Mouse (Mus musculus) B cell, adult 2 months (primary cell): ENCODE data around the gene Cpeb2.
A peak's percentile ranks its signal among the peaks of the same experiment; 100 is the strongest.

ENCODE experiments used
- DNase-seq, 2 experiments: peaks; one replicate each; pipeline ENCODE4 v3.0.0; 2022

Gene Cpeb2

DNA sequence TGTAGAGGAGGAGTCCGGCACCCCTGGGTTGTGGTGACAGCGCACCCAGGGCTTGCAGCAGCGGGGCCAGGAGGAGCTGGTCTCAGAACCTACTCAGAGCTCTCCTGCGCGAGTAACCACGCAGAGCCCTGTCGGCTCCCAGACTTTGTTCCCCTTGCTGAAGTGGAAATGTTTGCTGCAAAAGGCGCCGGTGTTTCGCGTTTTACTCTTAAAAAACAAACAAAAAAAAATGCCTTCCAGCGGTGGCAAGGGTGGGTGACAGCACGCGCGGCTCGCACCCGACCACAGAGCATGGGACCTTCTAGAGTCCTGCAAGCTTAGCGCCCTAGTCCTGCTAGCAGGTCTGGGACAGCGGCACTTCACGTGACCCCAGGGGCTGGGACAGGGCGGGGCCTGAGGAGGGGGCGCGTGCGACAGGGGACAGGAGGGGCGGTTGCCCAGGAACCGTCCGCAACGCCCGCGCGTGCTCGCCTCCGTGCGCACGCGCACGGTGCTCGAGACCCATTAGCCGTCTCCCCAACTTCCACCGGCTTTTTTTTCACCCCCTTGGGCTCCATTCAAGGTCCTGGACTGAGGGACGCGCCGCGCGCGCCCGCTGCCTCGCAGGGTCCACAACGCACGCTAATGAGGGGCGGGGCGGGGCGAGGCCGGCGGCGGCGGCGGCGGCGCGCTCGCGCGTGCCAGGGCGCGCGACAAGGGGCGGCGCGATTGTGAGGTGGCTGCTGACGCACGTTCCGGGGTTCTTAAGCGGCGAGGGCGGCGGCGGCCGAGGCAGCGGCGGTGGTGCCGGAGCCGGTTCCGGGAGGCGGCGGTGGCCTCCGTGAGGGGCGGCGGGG, at the start of gene Cpeb2:
Gene Cpeb2, plus strand, starts transcription at position 691 of the 836 bp plus-strand sequence.
- peak; percentile 89 to 90 for DNase-seq

DNA sequence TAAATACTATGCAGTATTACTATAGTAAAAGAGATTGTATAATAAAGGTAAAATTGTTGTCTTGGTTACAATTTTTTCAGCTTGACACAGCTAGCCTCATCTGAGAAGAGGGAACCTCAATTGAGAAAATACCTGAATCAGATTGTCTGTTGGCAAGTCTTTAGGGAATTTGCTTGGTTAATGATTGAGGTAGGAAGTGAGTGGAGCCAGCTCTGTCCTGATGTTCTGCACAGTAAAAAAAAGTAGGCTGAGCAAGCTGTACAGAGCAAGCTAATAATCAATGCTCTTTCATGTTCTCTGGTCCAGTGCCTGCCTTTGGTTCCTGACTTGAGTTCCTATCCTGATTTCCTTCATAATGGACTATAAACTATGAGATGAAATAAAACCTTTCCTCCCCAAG, 49.4 kb upstream of the Cpeb2 start:
- no peak for DNase-seq

DNA sequence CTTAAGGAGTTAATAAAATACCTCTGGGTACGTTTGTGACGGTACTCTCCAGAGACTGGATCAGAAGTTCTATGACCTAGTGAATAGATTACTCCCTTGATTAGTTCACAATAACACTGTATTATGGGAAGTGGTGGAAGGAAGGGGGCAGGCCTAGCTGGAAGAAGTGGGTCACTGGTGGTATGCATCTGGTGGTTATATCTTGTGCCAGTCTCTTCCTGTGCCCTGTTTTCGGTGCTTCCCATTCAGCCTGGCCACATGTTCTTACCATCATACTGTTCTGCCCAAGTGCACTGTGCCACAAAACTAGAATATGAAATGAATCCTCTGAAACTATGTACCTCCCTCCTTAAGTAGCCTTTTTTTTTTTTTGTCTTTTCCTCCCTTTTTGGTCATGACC, 48.1 kb upstream of the Cpeb2 start:
- no peak for DNase-seq

DNA sequence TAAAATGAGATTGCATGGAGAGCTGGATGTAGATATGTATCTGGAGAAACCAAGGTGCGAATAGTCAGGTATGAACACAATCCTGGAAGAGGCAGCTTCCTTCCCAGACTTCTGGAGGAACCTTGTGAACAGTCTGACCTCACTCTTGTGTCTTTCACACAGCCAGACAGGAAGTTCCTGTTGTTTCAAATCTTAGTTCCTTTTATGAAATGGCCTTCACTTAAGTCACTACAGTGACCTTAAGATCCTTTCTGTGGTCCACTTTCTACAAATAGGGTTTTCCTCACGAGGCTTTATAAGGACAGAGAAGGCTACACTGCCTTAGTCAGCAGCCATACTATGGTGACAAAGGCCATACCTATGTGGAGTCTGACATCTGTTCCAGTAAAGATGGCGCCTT, 47.5 kb upstream of the Cpeb2 start:
- DNase-seq, result no peak

DNA sequence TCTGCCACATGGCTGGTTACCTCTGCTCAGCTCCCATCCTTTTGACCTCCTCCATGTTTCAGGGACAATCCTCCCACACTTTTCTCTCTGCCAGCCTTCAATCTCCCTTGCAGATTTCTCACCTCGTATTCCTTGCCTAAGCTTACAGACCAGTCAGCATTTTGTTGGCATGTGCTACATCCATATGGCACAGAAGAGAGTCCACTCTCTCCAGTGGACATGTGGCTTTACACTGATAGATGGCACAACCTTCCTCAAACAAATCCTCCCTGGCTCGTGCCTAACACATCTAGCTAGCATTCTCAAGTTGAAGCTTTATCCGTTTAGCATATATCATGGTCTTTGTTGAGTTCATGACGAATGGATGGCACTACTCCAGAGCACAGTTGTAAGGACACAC, 32.3 kb upstream of the Cpeb2 start:
- DNase-seq, result no peak

DNA sequence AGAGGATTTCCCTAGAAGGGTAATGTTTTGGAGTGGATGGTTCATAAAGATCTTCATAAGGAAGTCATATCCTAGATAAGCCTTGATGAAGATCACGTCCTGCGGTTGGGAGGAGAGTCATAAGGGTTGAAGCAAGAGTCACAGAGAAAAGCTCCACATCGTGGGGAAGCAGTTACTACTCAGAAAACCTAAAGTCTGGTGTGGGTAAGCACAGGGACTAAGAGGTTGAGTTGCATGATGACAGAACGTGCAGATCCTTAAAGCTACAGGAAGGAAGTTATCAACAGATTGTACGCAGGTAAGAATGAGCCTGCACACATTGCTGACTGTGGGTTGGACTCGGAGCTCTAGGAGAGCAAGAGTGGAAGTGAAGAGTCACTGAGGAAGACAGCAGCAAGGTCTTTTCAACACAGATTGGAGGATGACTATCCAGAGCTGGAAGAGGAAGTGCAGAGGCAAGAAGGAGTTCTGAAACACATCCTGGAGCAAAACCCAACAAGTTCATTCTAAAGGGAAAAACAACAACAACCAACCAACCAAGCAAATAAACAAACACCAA, 26.4 kb upstream of the Cpeb2 start:
- no peak for DNase-seq

DNA sequence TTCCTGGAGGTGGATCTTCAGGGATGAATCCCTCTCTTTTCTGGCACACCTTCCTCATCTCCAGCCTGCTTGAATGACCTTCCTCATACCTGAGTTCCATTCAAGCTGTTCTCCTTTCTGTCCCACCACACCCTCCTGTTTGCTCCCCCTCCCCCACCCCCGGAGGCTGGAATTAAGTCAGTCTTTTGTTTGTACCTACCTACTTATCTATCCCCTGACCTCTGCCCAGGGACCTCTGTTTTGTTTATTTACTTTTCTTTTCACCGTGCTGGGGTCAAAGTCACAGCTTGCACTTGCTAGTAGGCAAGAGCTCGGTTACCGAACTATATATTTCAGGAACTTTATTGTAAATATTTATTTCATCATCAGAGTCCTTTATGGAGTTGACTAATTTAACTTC, 15.5 kb upstream of the Cpeb2 start:
- DNase-seq, result no peak

DNA sequence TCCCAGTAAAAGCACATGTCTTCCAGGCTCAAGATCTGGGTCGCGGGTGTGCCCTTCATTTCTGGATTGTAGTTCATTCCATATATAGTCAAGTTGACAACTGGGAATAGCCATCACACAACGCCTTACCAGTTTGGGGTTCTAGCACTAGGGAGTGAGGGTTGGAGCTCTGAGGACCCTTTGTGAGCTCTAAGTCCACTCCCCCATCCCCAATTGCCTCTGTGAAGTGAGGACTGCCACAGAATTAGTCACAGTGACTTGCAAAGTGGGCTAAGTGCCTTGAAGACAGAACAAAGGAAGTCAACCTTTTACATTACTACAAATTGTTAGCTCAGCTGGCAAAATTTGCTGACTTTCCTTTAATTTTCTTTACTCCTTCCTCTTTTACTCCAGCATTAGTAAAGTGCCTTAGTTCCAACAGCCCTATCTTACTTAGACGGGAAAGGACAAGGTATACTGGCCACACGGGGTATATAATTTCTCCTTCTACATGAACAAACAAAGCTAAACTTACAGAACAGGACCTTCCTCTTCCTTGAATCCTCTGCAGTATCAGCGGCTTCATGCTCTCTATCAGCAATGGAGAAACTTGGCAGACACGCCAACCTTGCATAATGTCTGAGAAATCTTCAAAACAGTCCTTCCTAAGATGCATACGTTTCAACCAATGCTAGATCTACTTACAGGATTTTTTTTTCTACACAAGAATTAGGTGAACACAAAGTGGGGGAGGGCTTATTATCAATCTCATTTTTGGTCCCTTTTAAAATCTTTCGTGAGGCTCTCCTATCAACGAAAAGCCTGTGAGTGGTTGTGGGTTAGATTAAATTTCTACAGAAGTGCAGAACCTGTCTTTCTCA, 14.8 kb upstream of the Cpeb2 start:
- DNase-seq, result no peak

DNA sequence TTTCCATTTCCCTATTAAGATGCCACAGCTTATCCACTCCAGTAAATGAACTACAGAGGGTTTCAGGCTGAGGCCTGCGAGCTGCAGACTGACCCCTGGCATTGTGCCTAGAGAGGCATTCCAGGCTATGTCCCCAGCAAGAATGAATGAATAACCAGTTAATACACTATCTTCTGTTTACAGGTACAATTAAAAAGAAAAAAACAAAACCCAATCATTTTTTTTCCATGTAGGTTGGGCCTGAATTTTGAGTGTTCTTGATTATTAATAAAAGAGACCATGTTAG, 14.2 kb upstream of the Cpeb2 start:
- no peak for DNase-seq

DNA sequence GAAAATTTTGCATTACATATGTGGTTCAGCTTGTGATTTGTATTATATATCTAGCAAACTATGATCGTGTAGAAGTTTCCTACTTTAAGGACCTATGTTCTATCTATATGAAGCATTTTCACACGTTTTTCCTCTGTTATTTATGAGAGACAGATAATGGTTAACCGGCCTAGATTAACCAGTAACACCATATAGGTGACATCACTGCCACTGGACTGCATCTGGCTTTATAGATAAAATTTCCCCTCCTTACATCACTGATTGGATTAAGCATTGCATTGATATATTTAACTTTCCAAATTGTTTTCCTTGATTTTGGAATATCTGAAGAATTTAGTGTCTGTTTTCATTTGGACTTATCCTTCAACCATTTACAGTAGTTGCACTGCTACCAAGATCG, 9.6 kb upstream of the Cpeb2 start:
- DNase-seq, result no peak

DNA sequence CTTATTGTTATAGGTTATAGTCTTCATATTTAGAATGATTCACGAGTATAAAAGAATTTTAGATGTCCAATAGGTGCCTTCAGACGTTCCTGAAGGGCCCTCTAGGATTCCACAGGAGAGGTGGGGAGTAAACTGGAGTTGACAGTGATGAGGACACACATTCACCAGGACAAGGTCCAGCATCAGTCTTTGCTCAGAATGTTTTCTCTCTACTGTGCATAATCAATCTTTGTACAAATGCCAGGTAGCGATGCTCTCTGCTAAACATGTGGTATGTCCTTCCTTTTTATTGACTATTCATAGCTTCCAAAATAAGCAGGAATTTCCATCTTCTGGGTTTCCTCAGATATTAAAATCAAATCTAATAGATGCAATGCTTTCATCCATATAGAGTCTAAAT, 8.7 kb upstream of the Cpeb2 start:
- no peak for DNase-seq

DNA sequence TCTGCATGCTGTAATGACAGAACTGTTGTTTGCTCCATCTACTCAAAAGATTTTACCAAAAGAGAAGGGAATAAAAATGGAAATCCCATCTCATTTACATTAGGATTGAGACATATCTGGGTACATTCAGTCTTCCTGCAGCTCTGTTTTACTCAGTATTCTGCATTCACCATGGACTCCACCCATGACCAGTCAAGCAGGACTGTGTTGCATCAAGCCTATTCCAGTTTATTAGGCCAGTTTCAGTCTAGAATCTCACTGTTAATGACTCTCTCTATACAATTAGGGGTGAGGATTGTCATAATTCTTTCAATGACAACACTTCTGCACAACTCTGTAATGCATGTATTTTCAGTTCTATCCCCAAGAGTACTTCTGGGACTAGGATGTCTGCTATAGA, 6.8 kb upstream of the Cpeb2 start:
- no peak for DNase-seq

DNA sequence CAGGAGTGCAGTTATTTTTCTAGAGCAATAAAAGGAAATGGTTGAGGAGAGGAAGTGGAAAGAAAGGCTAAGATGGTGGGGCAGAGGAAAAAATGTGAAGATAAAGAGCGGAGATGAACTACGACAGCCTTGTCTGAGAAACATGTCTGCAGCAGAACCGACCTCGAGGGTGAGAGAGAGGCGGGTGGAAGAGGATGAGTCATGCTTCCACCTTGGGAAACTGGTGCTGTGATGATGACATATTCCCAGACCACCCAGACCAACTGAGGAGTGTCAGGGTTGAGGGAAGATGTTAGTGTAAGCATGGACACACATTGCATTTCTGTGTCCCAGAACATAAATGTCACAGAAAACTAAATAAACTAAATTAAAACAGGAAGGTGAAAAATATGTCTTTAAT, 5.4 kb upstream of the Cpeb2 start:
- DNase-seq, result no peak

DNA sequence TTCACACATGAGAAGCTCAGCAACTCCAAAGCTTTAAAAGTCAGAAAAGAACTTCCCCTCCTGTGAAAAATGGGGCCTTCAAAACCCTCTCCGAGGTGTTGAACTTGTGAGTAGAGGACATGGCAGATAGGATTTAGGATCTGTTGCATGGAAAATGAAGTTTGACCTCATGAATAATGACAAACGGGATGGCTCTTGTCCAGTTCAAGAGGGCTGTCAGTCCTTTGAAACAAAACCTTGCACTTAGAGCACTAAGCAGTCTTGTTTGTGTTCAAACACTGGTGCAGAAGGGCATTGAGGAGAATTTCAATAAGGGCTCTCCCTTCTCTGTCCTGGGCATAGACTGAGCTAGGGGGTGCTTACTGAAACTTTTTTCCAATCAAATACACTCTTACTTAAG, 1.9 kb upstream of the Cpeb2 start:
- DNase-seq, result no peak

DNA sequence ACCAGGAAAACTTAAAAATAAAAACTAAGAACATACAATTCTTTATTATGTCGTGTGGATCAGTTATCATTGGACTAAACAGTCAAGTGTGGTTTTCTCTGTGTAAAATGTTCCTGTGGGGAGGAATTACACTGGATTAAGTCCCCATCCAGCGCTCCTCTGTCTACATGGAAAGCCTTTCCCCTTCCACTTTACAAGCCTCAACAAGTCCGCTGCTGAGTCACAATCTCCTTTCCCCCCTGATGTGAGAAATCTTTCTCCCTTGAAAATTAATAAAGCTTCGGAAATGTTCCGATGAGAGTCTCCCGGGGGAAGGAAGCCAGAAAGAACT, 856 bp upstream of the Cpeb2 start:
- no peak for DNase-seq

DNA sequence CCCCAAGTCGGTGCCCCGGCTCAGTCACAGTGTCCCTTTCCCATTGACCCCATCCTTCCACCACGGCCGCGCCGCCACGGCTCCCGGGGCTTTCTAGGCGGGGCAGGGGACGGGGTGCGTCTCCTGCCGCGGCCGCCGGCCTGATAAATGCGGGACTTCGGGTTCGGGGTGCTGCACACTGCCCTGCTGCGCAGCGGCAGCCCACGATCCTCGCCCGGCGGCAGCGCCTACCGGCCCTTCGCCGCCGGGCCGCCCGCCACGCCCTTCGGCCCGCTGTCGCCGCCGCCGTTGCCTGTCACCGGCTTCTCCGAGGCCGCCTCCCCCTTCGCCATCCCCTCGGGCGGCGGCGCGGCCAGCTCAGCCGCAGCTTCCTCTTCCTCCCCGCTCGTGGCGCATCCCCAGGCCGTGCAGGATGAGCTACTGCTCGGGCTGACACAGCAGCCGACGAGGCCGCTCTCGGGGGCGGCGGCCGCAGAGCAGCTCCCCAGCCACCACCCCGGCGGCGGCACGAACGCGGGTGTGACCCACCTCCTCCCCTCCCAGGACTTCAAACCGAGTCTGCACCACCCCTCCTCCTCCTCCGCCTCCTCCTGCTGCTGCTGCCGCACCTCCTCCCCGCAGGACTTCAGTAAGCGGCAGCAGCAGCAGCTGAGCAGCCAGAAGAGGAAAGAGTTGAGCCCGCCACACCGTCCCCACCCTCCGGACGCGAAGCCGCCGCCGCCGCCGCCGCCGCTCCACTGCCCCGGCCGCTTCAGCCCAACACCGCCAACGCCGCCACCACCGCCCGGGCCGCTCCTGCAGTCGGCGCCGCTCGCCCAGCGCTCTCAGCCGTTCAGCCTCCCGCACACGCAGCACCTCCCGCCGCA, 579 bp downstream of the Cpeb2 start:
- peak; percentile 85 to 87 for DNase-seq

DNA sequence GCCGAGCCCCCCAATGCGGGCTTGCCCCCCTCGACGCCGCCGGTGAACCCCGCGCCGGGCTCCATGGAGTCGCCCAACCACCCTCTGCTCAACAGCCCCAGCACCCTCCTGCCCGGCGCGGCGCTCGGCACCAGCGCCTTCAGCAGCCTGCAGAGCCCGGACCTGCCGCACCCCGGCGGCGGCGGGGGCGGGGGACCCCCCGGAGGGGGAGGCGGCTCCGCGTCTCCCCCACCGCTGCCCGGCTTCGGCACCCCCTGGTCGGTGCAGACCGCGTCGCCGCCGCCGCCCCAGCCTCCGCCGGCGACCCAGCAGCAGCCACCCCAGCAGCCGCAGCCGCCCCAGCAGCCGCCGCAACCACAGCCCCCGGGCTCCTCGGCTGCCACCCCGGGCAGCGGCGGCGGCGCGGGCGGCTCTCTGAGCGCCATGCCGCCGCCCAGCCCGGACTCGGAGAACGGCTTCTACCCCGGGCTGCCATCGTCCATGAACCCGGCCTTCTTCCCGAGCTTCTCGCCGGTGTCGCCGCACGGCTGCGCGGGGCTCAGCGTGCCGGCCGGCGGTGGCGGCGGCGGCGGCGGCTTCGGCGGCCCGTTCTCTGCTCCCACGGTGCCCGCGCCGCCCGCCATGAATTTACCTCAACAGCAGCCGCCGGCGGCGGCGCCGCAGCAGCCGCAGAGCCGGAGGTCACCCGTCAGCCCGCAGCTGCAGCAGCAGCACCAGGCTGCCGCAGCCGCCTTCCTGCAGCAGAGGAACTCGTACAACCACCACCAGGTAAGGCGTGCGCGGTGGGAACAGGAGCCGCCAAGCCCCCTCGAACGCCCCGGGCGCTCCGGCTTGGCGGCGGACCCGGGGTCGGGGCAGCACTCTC, 1.6 kb downstream of the Cpeb2 start:
- peak; percentile 53 to 65 for DNase-seq

DNA sequence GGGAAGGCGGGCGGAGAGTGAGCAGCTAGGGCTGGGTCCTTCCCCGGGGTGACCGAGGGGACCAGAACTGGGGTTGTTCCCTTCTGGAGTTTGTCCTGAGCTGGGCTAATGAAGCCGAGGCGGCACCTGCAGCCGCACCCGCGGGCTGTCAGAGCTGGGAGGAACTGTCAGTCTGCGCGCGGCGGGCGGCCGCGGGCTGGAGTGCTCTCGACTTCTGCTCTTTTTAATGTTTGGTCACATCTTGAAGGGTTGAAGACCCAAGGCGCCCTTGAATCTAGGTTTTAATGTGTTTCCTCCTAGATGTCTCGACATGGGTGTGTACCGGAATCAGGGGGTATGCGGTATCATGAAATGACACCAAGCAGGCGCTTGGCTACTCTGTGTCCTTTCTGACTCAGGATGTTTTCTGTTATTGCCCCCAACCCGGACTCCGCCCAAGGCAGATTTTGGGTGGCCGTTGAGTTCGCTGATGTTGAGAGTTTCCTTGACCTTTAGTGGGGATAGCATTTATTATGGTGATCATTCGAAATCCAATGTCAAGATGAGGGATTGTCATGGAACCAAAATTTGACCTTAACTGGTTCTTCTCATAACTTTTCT, 2.3 kb downstream of the Cpeb2 start:
- peak; percentile 59 to 65 for DNase-seq

DNA sequence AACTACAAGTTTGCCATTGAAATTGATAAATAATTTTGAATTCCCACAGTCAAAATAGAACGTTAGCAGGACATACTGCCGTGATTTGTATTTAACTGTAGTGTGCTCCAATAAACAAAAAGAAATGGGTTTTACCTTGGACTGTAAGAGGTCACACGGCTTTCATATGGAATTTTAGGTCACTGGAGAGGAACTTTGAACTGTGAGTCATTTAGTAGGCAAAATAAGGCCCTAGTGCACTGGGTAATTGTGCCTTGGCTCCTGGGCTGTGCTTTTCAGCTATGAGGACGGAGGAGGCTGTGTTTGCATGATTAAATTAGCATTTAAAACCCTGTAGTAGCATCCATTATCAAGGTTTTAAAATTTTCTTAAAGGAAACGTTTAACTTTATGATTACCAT, 3.0 kb downstream of the Cpeb2 start:
- DNase-seq, result no peak

DNA sequence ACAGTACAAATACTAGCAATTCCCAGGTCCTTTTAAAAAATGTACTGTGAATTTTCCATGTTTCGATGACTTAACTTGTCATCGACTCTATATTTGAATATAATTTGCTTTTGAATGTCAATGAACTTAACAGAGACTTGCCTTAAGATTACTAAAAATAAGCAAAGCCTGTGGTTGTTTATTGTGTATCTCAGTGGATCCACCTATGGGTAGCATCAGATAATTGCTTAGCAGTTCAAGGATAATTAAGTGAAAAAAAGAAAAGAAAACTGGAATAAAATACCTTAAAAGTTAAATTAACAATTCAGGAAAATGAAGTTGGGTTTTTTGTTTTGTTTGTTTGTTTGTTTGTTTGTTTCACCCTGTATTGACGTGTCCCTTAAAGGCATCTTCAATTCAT, 3.5 kb downstream of the Cpeb2 start:
- DNase-seq, result no peak

DNA sequence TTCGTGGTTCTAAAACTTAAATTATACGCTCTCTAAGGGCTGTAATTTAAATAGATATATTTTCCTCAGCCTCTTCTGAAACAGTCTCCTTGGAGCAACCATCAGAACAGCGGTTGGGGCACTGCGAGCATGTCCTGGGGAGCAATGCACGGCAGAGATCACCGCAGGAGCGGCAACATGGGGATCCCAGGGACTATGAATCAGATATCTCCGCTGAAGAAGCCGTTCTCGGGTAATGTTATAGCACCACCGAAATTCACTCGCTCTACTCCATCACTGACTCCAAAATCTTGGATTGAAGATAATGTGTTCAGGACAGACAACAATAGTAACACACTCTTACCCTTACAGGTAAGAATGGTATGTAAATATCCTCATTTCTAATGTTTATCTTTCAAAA, 4.3 kb downstream of the Cpeb2 start:
- no peak for DNase-seq
